Mouse (Mus musculus): ENCODE measurements around the gene Nxn. TPM values are rescaled to one million over a fixed set of nuclear protein-coding genes. Genes with fewer than 3 reads are reported as not detected.

The Nxn gene
- total and polyA plus RNA-seq, 2 experiments from 2014 or later, result 12.7 to 22.1 TPM

GRCm38 (mm10) chr11:76287301-76287700 lies 111.6 kb downstream of the Nxn start:
- ATAC-seq, result no peak
- H3K4me3 ChIP-seq (ENCODE audit: low read depth, low read length), result no peak overlapping the region
- no peaks in the 10 kb centered on the region for H3K36me3 ChIP-seq (ENCODE audit: insufficient read depth)
- no peak for DNase-seq
- H3K9ac ChIP-seq, result no peak overlapping the region
- no peak overlapping the region for H3K27ac ChIP-seq (ENCODE audit: low read depth, low read length)
- H3K4me2 ChIP-seq (ENCODE audit: low read depth), result no peak overlapping the region
- H3K27me3 ChIP-seq (ENCODE audit: insufficient read depth, low read length), result no peaks in the 10 kb centered on the region
- no peak for TF ChIP-seq CTCF (IDR thresholded peaks at IDR 0.05; ENCODE audit: low read depth)
- WGBS, result 57% methylated on average over 10 of the region's 10 CpGs
- no peaks in the 10 kb centered on the region for H3K9me3 ChIP-seq (ENCODE audit: low read length)
- H3K4me1 ChIP-seq (ENCODE audit: insufficient read depth), result peaks cover 15% of the 10 kb centered on the region; the same call in 1 of the 2 replicates

- ATAC-seq (no peak), DNase-seq (no peak)
- H3K9ac ChIP-seq, result no peak overlapping the region
- H3K27ac ChIP-seq (ENCODE audit: low read depth, low read length), result no peak overlapping the region
- H3K4me3 ChIP-seq (ENCODE audit: low read depth, low read length), result no peak overlapping the region
- peaks cover 15% of the 10 kb centered on the region; the same call in 1 of the 2 replicates for H3K4me1 ChIP-seq (ENCODE audit: insufficient read depth)
- no peak overlapping the region for H3K4me2 ChIP-seq (ENCODE audit: low read depth)
- TF ChIP-seq CTCF (IDR thresholded peaks at IDR 0.05; ENCODE audit: low read depth), result no peak
- no peaks in the 10 kb centered on the region for H3K36me3 ChIP-seq (ENCODE audit: insufficient read depth)
- H3K27me3 ChIP-seq (ENCODE audit: insufficient read depth, low read length), result no peaks in the 10 kb centered on the region
- WGBS, result 63% methylated on average over 10 of the region's 10 CpGs
- no peaks in the 10 kb centered on the region for H3K9me3 ChIP-seq (ENCODE audit: low read length)
Observed at GRCm38 (mm10) chr11:76286534-76287126, 112.3 kb downstream of the Nxn start.

- ATAC-seq (no peak), DNase-seq (no peak)
- no peaks in the 10 kb centered on the region for H3K9me3 ChIP-seq (ENCODE audit: low read length)
- no peak overlapping the region for H3K27ac ChIP-seq (ENCODE audit: low read depth, low read length)
- no peaks in the 10 kb centered on the region for H3K27me3 ChIP-seq (ENCODE audit: insufficient read depth, low read length)
- no peak overlapping the region for H3K4me2 ChIP-seq (ENCODE audit: low read depth)
- no peaks in the 10 kb centered on the region for H3K36me3 ChIP-seq (ENCODE audit: insufficient read depth)
- WGBS, result 68% methylated on average over 7 of the region's 7 CpGs
- peaks cover 13% of the 10 kb centered on the region; the same call in 1 of the 2 replicates for H3K4me1 ChIP-seq (ENCODE audit: insufficient read depth)
- no peak for TF ChIP-seq CTCF (IDR thresholded peaks at IDR 0.05; ENCODE audit: low read depth)
- H3K4me3 ChIP-seq (ENCODE audit: low read depth, low read length), result no peak overlapping the region
- H3K9ac ChIP-seq, result no peak overlapping the region
Observed at GRCm38 (mm10) chr11:76285431-76286075, 113.4 kb downstream of the Nxn start.

- no peak for ATAC-seq
Observed at GRCm38 (mm10) chr11:76283841-76284240, 115.1 kb downstream of the Nxn start.

GRCm38 (mm10) chr11:76279971-76280370 lies 119.0 kb downstream of the Nxn start:
- ATAC-seq (no peak), DNase-seq (no peak)
- Histone ChIP-seq H3K4me1 (ENCODE audit: insufficient read depth) (0 out of 2 replicates have a peak, but pooled peaks cover 5% of the 10 kb centered on the region), H3K27ac (ENCODE audit: low read depth, low read length) (no peak overlapping the region), H3K9ac (no peak overlapping the region), H3K4me2 (ENCODE audit: low read depth) (no peak overlapping the region), H3K9me3 (ENCODE audit: low read length) (no peaks in the 10 kb centered on the region), H3K4me3 (ENCODE audit: low read depth, low read length) (no peak overlapping the region), H3K36me3 (ENCODE audit: insufficient read depth) (no peaks in the 10 kb centered on the region), H3K27me3 (ENCODE audit: insufficient read depth, low read length) (no peaks in the 10 kb centered on the region)
- 52% methylated on average over 2 of the region's 2 CpGs for whole genome bisulfite sequencing
- TF ChIP-seq CTCF (IDR thresholded peaks at IDR 0.05; ENCODE audit: low read depth), result no peak

More at GRCm38 (mm10) chr11:76283841-76284240, 115.1 kb downstream of the Nxn start:
- H3K27me3 ChIP-seq (ENCODE audit: insufficient read depth, low read length), result no peaks in the 10 kb centered on the region
- H3K9me3 ChIP-seq (ENCODE audit: low read length), result no peaks in the 10 kb centered on the region
- 94% methylated on average over 6 of the region's 6 CpGs for WGBS
- no peaks in the 10 kb centered on the region for H3K36me3 ChIP-seq (ENCODE audit: insufficient read depth)
- H3K9ac ChIP-seq, result no peak overlapping the region
- H3K4me2 ChIP-seq (ENCODE audit: low read depth), result no peak overlapping the region
- no peak overlapping the region for H3K27ac ChIP-seq (ENCODE audit: low read depth, low read length)
- no peak overlapping the region for H3K4me3 ChIP-seq (ENCODE audit: low read depth, low read length)
- TF ChIP-seq CTCF (IDR thresholded peaks at IDR 0.05; ENCODE audit: low read depth), result no peak
- no peak for DNase-seq
- 0 out of 2 replicates have a peak, but pooled peaks cover 8% of the 10 kb centered on the region for H3K4me1 ChIP-seq (ENCODE audit: insufficient read depth)

- ATAC-seq, result peak; percentile 66
- Histone ChIP-seq H3K9ac (no peak overlapping the region), H3K4me3 (ENCODE audit: low read depth, low read length) (no peak overlapping the region), H3K27ac (ENCODE audit: low read depth, low read length) (peak overlapping the region; percentile 50; the same call in 1 of the 2 replicates), H3K4me1 (ENCODE audit: insufficient read depth) (0 out of 2 replicates have a peak, but pooled peaks cover 5% of the 10 kb centered on the region), H3K4me2 (ENCODE audit: low read depth) (no peak overlapping the region), H3K36me3 (ENCODE audit: insufficient read depth) (no peaks in the 10 kb centered on the region), H3K27me3 (ENCODE audit: insufficient read depth, low read length) (no peaks in the 10 kb centered on the region), H3K9me3 (ENCODE audit: low read length) (no peaks in the 10 kb centered on the region)
- peak; percentile 41 for DNase-seq
- TF ChIP-seq CTCF (IDR thresholded peaks at IDR 0.05; ENCODE audit: low read depth), result no peak
- WGBS, result 30% methylated on average over 14 of the region's 14 CpGs
Observed at GRCm38 (mm10) chr11:76278960-76279852, 119.7 kb downstream of the Nxn start.

All from forebrain, postnatal 0 days (tissue).